Mouse (Mus musculus) olfactory bulb, adult 2 months (tissue): ENCODE measurements around the gene Fmn2.

Experiments
- CTCF ChIP-seq: fragments of 200-500 bp; IDR thresholded peaks from 2 replicates; pipeline ENCODE4 v1.5.1; 2012; ENCODE audit warnings: low read depth, mild to moderate bottlenecking, low read length, moderate library complexity; ENCODE audit not compliant: insufficient read depth
- POLR2A ChIP-seq: fragments of 200-500 bp; IDR thresholded peaks from 2 replicates; pipeline ENCODE4 v1.6.1; 2012; ENCODE audit warnings: mild to moderate bottlenecking, low read depth, low read length, moderate library complexity; ENCODE audit not compliant: insufficient read depth

DNA sequence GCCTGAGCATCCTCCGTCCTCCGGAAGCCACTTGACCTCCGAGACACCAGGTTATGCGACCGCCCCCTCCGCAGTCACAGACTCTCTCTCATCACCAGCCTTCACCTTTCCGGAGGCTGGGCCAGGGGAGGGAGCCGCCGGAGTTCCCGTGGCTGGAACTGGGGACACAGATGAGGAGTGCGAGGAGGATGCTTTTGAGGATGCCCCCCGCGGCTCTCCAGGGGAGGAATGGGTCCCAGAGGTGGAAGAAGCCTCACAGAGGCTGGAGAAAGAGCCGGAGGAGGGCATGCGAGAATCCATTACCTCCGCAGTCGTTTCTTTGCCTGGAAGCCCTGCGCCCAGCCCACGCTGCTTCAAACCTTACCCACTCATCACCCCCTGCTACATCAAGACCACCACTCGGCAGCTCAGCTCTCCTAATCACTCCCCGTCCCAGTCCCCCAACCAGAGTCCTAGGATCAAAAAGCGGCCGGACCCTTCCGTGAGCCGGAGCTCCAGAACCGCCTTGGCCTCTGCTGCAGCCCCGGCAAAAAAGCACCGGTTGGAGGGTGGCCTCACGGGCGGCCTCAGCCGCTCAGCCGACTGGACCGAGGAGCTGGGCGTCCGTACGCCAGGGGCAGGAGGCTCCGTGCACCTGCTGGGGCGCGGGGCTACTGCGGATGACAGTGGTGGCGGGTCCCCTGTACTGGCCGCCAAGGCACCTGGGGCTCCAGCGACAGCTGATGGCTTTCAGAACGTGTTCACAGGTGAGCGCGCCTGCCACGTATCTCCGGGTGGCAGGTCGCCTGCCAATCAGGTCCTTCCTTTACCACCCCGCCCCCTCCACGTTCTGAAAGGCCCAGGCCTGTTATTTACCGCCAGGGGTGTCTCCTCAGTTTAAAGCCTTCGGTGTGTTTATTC lies 1.5 kb downstream of the Fmn2 start:
- TF ChIP-seq POLR2A = no peak
- TF ChIP-seq CTCF = no peak
